Mouse (Mus musculus): ENCODE measurements around the gene Neurl4.

DNA sequence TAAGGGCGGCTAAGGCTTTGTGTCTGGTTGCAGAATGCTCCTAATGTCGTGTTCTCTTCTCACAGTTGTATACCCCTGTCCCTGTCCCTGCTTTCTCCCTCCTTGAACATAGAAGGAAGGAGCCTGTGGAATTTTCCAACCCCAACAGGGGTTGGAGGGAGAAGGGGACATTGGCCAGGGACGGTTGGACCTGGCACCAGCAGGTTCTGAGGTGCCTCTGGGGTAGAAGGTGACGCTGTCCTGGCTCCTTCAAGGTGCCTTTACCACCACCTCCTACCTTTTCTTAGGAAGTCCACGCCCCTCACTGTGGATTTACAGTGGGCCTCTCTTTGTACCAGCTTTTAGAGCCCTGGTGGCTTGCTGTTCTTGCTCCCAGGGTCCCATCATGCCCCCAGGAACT, 37.0 kb downstream of the Neurl4 start:
- TF ChIP-seq CTCF (IDR thresholded peaks at IDR 0.05; ENCODE audit: borderline replicate concordance, insufficient read depth, low read depth, low read length) (no peak), POLR2A (IDR thresholded peaks at IDR 0.05; ENCODE audit: borderline replicate concordance, insufficient read depth, low read length) (no peak)

Measured in cerebellum, adult 2 months (tissue).